1 mouse cellular context compared by ENCODE assay signal in the genomic region with DNA sequence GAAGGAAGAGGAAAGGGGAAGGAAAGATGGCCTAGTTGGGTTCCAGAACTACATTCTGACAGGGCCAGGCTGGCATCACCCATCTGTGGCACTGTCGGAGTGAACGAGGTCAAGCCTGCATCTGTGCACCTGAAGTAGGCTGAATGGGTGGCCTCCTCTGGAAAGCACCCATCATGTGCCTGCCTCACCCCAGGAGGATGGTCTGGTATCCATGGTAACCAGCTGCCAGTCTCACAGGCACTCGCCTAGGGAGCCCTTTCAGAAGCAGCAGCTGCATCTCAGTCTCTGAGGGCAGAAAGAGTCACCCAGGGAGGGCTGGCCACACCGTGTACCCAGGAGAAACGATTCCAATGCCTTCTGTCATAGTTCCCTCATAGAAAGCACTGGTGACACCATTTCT.
TF ChIP-seq lines count a peak whose summit lies in the region.

No protein-coding gene starts in this region.

TF ChIP-seq in CH12.LX, 34 proteins besides CTCF, POLR2A, EP300 and RAD21:
- TF ChIP-seq ZKSCAN1 (IDR thresholded peaks at IDR 0.05; ENCODE audit: borderline replicate concordance, low read depth, low read length) = peak; percentile 46; the same call in 1 of the 2 replicates
- no peak for TF ChIP-seq JUND (conservative IDR thresholded peaks at IDR 0.05; ENCODE audit: low read depth, low read length)
- no peak for TF ChIP-seq TCF12 (IDR thresholded peaks at IDR 0.05; ENCODE audit: low read depth, low read length)
- TF ChIP-seq SIN3A (IDR thresholded peaks at IDR 0.05; ENCODE audit: low read length) = no peak
